8 mouse cellular contexts compared by ENCODE assay signal in the genomic region with DNA sequence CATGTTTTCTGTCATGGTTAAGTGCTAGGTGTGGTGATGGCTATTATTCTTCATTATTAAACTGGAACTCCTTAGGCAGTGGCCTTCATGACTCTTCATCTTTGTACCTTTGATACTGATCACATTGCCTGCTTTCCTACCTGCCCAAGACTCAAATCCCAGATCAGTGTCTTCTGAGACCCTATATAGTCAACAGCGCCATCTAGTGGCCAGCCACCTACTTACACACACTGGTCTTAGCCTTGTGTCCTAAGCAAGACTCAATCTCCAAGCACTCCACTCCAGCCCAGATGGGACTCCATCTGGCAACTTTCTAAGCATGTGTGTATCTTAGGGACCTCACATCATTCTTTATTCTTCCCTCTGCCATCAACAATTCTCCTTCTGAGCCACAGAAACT.
DNase-seq lines count a peak whose midpoint lies in the region; ATAC-seq lines count a peak whose summit lies in the region.

No protein-coding gene starts in this region.

- WGBS in heart, embryonic 11.5 days (ENCODE audit: insufficient replicate concordance) = 0% methylated on average over 1 of the region's 1 CpGs
- 0% methylated on average over 1 of the region's 1 CpGs for WGBS in kidney, embryonic 14.5 days
- WGBS in limb, embryonic 13.5 days = 5% methylated on average over 1 of the region's 1 CpGs
- WGBS in stomach, embryonic 14.5 days = 0% methylated on average over 1 of the region's 1 CpGs

- no peak overlapping the region for H3K9ac ChIP-seq in heart, embryonic 11.5 days (ENCODE audit: low read depth, low read length)
- H3K9ac ChIP-seq in kidney, embryonic 14.5 days (ENCODE audit: low read depth, low read length) = no peak overlapping the region
- no peak overlapping the region for H3K9ac ChIP-seq in limb, embryonic 13.5 days
- no peak overlapping the region for H3K9ac ChIP-seq in stomach, embryonic 14.5 days (replicated peaks; ENCODE audit: low read depth, low read length)

- no peak for ATAC-seq in heart, embryonic 11.5 days (replicated peaks; ENCODE audit: insufficient number of reproducible peaks, low FRiP score, low TSS enrichment)
- peak; percentile 90 for ATAC-seq in granulocyte monocyte progenitor cell, adult 5-6 weeks (replicated peaks; ENCODE audit: poor library complexity, severe bottlenecking)
- ATAC-seq in kidney, embryonic 14.5 days (ENCODE audit: low FRiP score, low TSS enrichment) = peak; percentile 86
- peak; percentile 84 for ATAC-seq in limb, embryonic 13.5 days (ENCODE audit: low FRiP score, low read depth)
- ATAC-seq in stomach, embryonic 14.5 days (ENCODE audit: insufficient number of reproducible peaks, insufficient read depth, low FRiP score, low read depth) = peak; percentile 63; the same call in 1 of the 2 replicates

- no peaks in the 10 kb centered on the region for H3K36me3 ChIP-seq in heart, embryonic 11.5 days (ENCODE audit: control insufficient read depth, insufficient read depth, low read length)
- no peaks in the 10 kb centered on the region for H3K36me3 ChIP-seq in kidney, embryonic 14.5 days (ENCODE audit: control insufficient read depth, insufficient read depth, low read length)
- H3K36me3 ChIP-seq in limb, embryonic 13.5 days = no peaks in the 10 kb centered on the region
- no peaks in the 10 kb centered on the region for H3K36me3 ChIP-seq in stomach, embryonic 14.5 days (ENCODE audit: control insufficient read depth, insufficient read depth, low read length)

- no peak overlapping the region for H3K4me3 ChIP-seq in heart, embryonic 11.5 days (ENCODE audit: low read depth, low read length)
- H3K4me3 ChIP-seq in kidney, embryonic 14.5 days (ENCODE audit: low read length) = no peak overlapping the region
- H3K4me3 ChIP-seq in limb, embryonic 13.5 days = no peak overlapping the region
- H3K4me3 ChIP-seq in stomach, embryonic 14.5 days (ENCODE audit: low read depth, low read length) = no peak overlapping the region

- no peaks in the 10 kb centered on the region for H3K27me3 ChIP-seq in heart, embryonic 11.5 days (ENCODE audit: control insufficient read depth, insufficient read depth, low read length)
- H3K27me3 ChIP-seq in kidney, embryonic 14.5 days (ENCODE audit: control insufficient read depth, insufficient read depth, low read length) = no peaks in the 10 kb centered on the region
- H3K27me3 ChIP-seq in limb, embryonic 13.5 days = no peaks in the 10 kb centered on the region
- H3K27me3 ChIP-seq in stomach, embryonic 14.5 days (ENCODE audit: control insufficient read depth, insufficient read depth, low read length) = no peaks in the 10 kb centered on the region

- H3K4me1 ChIP-seq in heart, embryonic 11.5 days (ENCODE audit: control insufficient read depth, insufficient read depth, low read length) = no peaks in the 10 kb centered on the region
- no peaks in the 10 kb centered on the region for H3K4me1 ChIP-seq in kidney, embryonic 14.5 days (ENCODE audit: control insufficient read depth, insufficient read depth, low read length)
- H3K4me1 ChIP-seq in limb, embryonic 13.5 days = no peaks in the 10 kb centered on the region
- H3K4me1 ChIP-seq in stomach, embryonic 14.5 days (ENCODE audit: control insufficient read depth, insufficient read depth, low read length) = no peaks in the 10 kb centered on the region

- H3K4me2 ChIP-seq in heart, embryonic 11.5 days = no peak overlapping the region
- no peak overlapping the region for H3K4me2 ChIP-seq in kidney, embryonic 14.5 days (replicated peaks; ENCODE audit: low read depth, low read length)
- H3K4me2 ChIP-seq in limb, embryonic 13.5 days (replicated peaks) = no peak overlapping the region
- no peak overlapping the region for H3K4me2 ChIP-seq in stomach, embryonic 14.5 days (replicated peaks; ENCODE audit: low read depth, low read length)

- peak; percentile 91 for DNase-seq in heart, adult 11 months
- peak; percentile 70 for DNase-seq in embryo, embryonic 11.5 days (ENCODE audit: low read depth, low spot score)
- DNase-seq in natural killer cell, adult 2 months (ENCODE audit: low spot score in 2 of 2) = peak; percentile 62 to 72

- H3K9me3 ChIP-seq in heart, embryonic 11.5 days (replicated peaks; ENCODE audit: control insufficient read depth, low read length) = no peaks in the 10 kb centered on the region
- no peaks in the 10 kb centered on the region for H3K9me3 ChIP-seq in kidney, embryonic 14.5 days (ENCODE audit: control insufficient read depth, low read length)
- no peaks in the 10 kb centered on the region for H3K9me3 ChIP-seq in limb, embryonic 13.5 days
- no peaks in the 10 kb centered on the region for H3K9me3 ChIP-seq in stomach, embryonic 14.5 days (ENCODE audit: control insufficient read depth, low read depth, low read length)

- H3K27ac ChIP-seq in heart, embryonic 11.5 days (ENCODE audit: low read depth, low read length) = no peak overlapping the region
- no peak overlapping the region for H3K27ac ChIP-seq in kidney, embryonic 14.5 days (ENCODE audit: low read depth, low read length)
- no peak overlapping the region for H3K27ac ChIP-seq in limb, embryonic 13.5 days
- H3K27ac ChIP-seq in stomach, embryonic 14.5 days (ENCODE audit: low read length) = no peak overlapping the region
